Mouse (Mus musculus): ENCODE measurements at regions not wholly inside any gene's neighbourhood (a gene's known extent, or its start where the extent isn't known, plus 50 kb on each side); places are given as distances from the start of the nearest gene placed in this dataset.

DNA sequence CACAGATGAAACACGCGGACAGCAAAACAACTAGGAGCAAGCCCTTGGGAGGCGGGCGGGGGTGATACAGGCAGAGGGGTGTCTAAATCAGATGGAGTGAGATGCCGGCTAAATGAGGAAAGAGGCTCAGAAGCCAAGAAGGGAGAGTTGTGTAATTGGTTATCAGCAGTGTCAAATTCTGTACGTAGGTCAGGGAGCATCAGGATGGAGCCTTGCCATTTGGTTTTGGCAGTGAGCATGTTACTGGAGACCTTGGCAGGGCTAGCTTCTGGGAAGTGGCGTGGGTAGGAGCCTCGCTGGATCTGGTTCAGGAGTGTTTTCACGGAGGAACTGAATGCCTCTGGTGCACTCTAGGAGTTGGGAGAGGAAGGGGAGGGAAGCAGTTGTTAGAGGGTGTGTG, 58.7 kb upstream of the Nrip1 start:
- WGBS = 13% methylated on average over 9 of the region's 9 CpGs
- peaks cover 5% of the 10 kb centered on the region for H3K4me1 ChIP-seq (ENCODE audit: control insufficient read depth, insufficient read depth, low read length)
- peak; percentile 71 to 84 for DNase-seq
- TF ChIP-seq POLR2A (IDR thresholded peaks at IDR 0.05; ENCODE audit: borderline replicate concordance, insufficient read depth, low read length) (no peak), CTCF (IDR thresholded peaks at IDR 0.05; ENCODE audit: borderline replicate concordance, insufficient read depth, low read depth, low read length) (no peak)
- H3K27me3 ChIP-seq (ENCODE audit: control insufficient read depth, insufficient read depth, low read length) = no peaks in the 10 kb centered on the region; the same call in 1 of the 2 replicates
- H3K4me3 ChIP-seq (replicated peaks; ENCODE audit: insufficient read depth, low read depth, low read length) = peak overlapping the region; percentile 0
- H3K27ac ChIP-seq (ENCODE audit: insufficient read depth, low read length) = no peak overlapping the region

DNA sequence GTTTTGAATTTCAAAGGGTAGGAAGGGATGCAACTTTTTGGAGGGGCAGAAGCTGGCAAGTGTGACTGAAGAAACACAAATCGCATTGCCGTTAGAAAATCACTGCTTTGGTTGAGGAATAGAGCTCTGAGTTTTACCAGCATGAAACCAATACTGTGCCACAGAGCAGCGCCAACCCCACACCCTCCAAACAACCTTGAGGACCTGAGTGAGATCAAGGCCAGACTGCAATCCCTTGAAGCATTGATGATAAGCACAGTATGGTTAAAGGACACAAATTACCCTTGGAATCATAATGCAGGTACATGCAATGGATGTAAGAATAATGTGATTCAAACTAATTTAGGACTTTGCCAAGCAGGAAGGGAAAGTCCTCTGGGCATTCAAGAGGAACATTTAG, 55.5 kb upstream of the Nrip1 start:
- Histone ChIP-seq H3K4me1 (ENCODE audit: control insufficient read depth, insufficient read depth, low read length) (peaks cover 5% of the 10 kb centered on the region), H3K27me3 (ENCODE audit: control insufficient read depth, insufficient read depth, low read length) (no peaks in the 10 kb centered on the region; the same call in 1 of the 2 replicates), H3K27ac (ENCODE audit: insufficient read depth, low read length) (no peak overlapping the region), H3K4me3 (replicated peaks; ENCODE audit: insufficient read depth, low read depth, low read length) (no peak overlapping the region)
- WGBS = 89% methylated on average over 3 of the region's 3 CpGs
- TF ChIP-seq CTCF (IDR thresholded peaks at IDR 0.05; ENCODE audit: borderline replicate concordance, insufficient read depth, low read depth, low read length) = no peak
- TF ChIP-seq POLR2A (IDR thresholded peaks at IDR 0.05; ENCODE audit: borderline replicate concordance, insufficient read depth, low read length) = no peak
- no peak for DNase-seq

- WGBS = 91% methylated on average over 14 of the region's 14 CpGs
Measured at GRCm38 (mm10) chr16:76423964-76424363, 50.3 kb upstream of the Nrip1 start.

More at GRCm38 (mm10) chr16:76423964-76424363, 50.3 kb upstream of the Nrip1 start:
- no peak for DNase-seq
- TF ChIP-seq CTCF (IDR thresholded peaks at IDR 0.05; ENCODE audit: borderline replicate concordance, insufficient read depth, low read depth, low read length) (no peak), POLR2A (IDR thresholded peaks at IDR 0.05; ENCODE audit: borderline replicate concordance, insufficient read depth, low read length) (no peak)
- Histone ChIP-seq H3K4me3 (replicated peaks; ENCODE audit: insufficient read depth, low read depth, low read length) (no peak overlapping the region), H3K4me1 (ENCODE audit: control insufficient read depth, insufficient read depth, low read length) (no peaks in the 10 kb centered on the region), H3K27me3 (ENCODE audit: control insufficient read depth, insufficient read depth, low read length) (no peaks in the 10 kb centered on the region; the same call in 1 of the 2 replicates), H3K27ac (ENCODE audit: insufficient read depth, low read length) (no peak overlapping the region)

Data from cerebellum, adult 2 months (tissue).